Mouse (Mus musculus) small intestine, adult 2 months (tissue): Measurements from ENCODE around the gene C8a.

ENCODE experiments used
- CTCF ChIP-seq: fragments of 200-500 bp; IDR thresholded peaks from 2 replicates; pipeline ENCODE4 v1.5.1; 2012; ENCODE audit warnings: low read depth, mild to moderate bottlenecking, control low read depth, inconsistent platforms, low read length, moderate library complexity, mixed read lengths; ENCODE audit not compliant: insufficient replicate concordance, insufficient read length; ENCODE audit errors: extremely low read depth
- POLR2A ChIP-seq: fragments of 200-500 bp; IDR thresholded peaks from 2 replicates; pipeline ENCODE4 v1.6.1; 2012; ENCODE audit warnings: low read depth, mild to moderate bottlenecking, control low read depth, inconsistent platforms, low read length, moderate library complexity

DNA sequence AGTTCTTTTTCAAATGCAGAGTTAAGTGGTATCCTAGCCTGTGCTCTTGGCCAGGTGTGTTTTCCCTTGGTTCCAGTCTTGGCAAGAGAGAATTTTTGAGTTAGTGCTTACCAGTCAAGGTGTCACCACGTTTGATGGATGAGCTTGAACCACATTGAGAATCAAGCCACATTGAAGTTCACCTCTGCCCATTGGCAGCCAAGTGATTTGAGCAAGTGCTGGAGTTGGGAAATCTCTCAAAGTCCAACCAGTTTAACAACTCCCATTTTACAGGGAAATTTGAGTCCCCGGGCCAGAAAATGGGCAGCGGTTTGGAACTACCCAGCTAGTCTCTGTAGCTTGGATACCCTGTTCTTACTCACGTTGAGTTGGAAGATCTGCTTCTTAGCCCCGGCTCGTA lies 41.8 kb upstream of the C8a start:
- TF ChIP-seq CTCF = no peak
- TF ChIP-seq POLR2A = no peak
